ENCODE assay signal across 8 mouse cellular contexts in the genomic region with DNA sequence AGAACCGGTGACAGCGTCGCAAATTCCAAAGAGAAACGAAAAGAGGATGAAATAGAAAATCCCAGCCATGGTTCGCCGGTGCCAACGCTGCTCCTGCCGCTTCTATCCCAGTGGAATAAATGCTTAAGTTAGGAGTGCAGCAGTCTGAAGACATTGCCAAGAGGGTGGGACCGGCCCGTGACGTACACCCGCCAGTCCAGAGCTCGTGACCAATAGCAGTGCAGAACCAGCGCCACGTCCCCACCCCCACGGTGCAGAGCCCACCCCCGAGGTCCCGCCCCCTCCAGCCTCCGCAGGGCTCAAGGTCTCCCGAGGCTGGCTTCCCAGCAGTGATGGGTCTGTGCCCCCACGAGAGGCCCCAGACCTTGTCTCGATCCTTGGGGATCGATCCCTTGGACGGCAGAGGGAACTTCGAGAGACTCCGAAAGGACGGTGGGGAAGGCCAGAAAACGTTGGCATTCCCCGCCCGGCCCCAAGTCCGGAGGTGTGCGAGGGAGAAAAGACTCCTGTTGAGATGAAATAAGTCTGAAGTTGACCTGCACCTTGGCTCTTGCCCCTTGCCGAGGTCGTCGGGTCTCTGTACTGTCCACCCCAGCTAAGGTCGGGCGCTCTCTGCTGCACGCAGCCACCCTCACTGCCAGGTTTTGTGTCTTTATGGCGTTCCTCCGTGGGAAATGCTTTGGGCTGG. TPM values are rescaled to one million over a fixed set of nuclear protein-coding genes. Genes with fewer than 3 reads are reported as not detected.
DNase-seq lines count a peak whose midpoint lies in the region; ATAC-seq lines count a peak whose summit lies in the region.

A gene (minus strand): TSS at position 126 of the 688 bp plus-strand sequence.

- H3K27me3 ChIP-seq in intestine, embryonic 16.5 days (replicated peaks; ENCODE audit: control insufficient read depth, insufficient read depth, low read length): no peaks in the 10 kb centered on the region
- H3K27me3 ChIP-seq in megakaryocyte, embryonic 14.5 days (replicated peaks): peaks cover 54% of the 10 kb centered on the region

- peak within 1 kb of the TSS; percentile 69 for H3K9ac ChIP-seq in intestine, embryonic 16.5 days (ENCODE audit: low read depth, low read length)

- peak within 1 kb of the TSS; percentile 98 for H3K4me2 ChIP-seq in intestine, embryonic 16.5 days (ENCODE audit: low read depth, low read length)

- H3K4me1 ChIP-seq in intestine, embryonic 16.5 days (ENCODE audit: control insufficient read depth, insufficient read depth, low read length): peaks cover 21% of the 10 kb centered on the region
- H3K4me1 ChIP-seq in megakaryocyte, embryonic 14.5 days: peaks cover 37% of the 10 kb centered on the region

- intact Hi-C loops in gastrocnemius, postnatal 36 days (cut with DNase I): loop anchor here (1.0 to 2.0 kb wide), 2 partner anchors 52 to 1863 kb away; no protein-coding TSS in a partner anchor
- intact Hi-C loops in left cerebral cortex, postnatal 14 days (cut with DNase I): loop anchor here (5.0 to 10.0 kb wide), 7 partner anchors 103 to 1703 kb away; no protein-coding TSS in a partner anchor

- no peaks in the 10 kb centered on the region for H3K9me3 ChIP-seq in intestine, embryonic 16.5 days (ENCODE audit: control insufficient read depth, low read length)
- H3K9me3 ChIP-seq in megakaryocyte, embryonic 14.5 days: no peaks in the 10 kb centered on the region

- no peaks in the 10 kb centered on the region for H3K36me3 ChIP-seq in intestine, embryonic 16.5 days (ENCODE audit: control insufficient read depth, insufficient read depth, low read length)
- H3K36me3 ChIP-seq in megakaryocyte, embryonic 14.5 days (replicated peaks; ENCODE audit: low read length): no peaks in the 10 kb centered on the region

- peak within 1 kb of the TSS; percentile 23 for H3K27ac ChIP-seq in intestine, embryonic 16.5 days (ENCODE audit: low read length)

- H3K4me3 ChIP-seq in intestine, embryonic 16.5 days (ENCODE audit: low read length): peak within 1 kb of the TSS; percentile 70
- H3K4me3 ChIP-seq in megakaryocyte, embryonic 14.5 days (replicated peaks): peak within 1 kb of the TSS; percentile 89

- WGBS in intestine, embryonic 16.5 days: under 1% methylated on average over 40 of the region's 40 CpGs

- peak; percentile 92 for DNase-seq in adrenal gland, postnatal 25 days
- DNase-seq in embryo, embryonic 11 days: peak; percentile 93
- DNase-seq in gastrocnemius, postnatal 36 days: peak; percentile 84 to 87
- peak; percentile 93 to 95 for DNase-seq in left cerebral cortex, postnatal 14 days (ENCODE audit: low spot score in 2 of 2)
- DNase-seq in skeletal muscle tissue, adult 2 months (ENCODE audit: low read depth, low spot score): peak; percentile 77

- ATAC-seq in intestine, embryonic 16.5 days: peak; percentile 96
- no peak for ATAC-seq in CD4-positive, CD25-positive, alpha-beta regulatory T cell, adult 4 months

RNA-seq across cellular contexts. Expression of the gene that starts here (rescaled TPM):
- 2.7 TPM in 2 replicates for total RNA-seq in adrenal gland, postnatal 25 days (2021)
- 1 to 10 TPM; 1.5 to 2.0 TPM for total RNA-seq in gastrocnemius, postnatal 36 days (2021)
- 5.0 and 6.0 TPM in 2 replicates for polyA plus RNA-seq in intestine, embryonic 16.5 days (2015; fragmentation: Nextera tagmentation; extraction: Ambion mirVana)
- total RNA-seq in left cerebral cortex, postnatal 14 days (2021): 100 to 1,000 TPM; 224 to 256 TPM
- polyA plus RNA-seq in megakaryocyte, embryonic 14.5 days (2012; ENCODE audit: insufficient read depth, low replicate concordance): 0.09 TPM in 1 of 2 replicates, not detected in the other
- under 1 TPM in 1 of 2 experiments, not detected in 1; 0.07 TPM for polyA plus RNA-seq in CD4-positive, CD25-positive, alpha-beta regulatory T cell, adult 4 months (2017; shearing (Covaris generic))

Comparison
In these comparisons a context has a peak if more than half of its experiments do, and no peak if none do; other contexts are left out.
1. RNA of the gene that starts here (total RNA-seq): 224 to 256 TPM in left cerebral cortex, postnatal 14 days; 2.7 TPM in adrenal gland, postnatal 25 days and 1.5 to 2.0 TPM in gastrocnemius, postnatal 36 days; every median in the first group is over 10 times any median in the second.
2. Peak in every context shown above with its lines, with median percentiles within 50 percentile points of each other: DNase-seq.